Mouse (Mus musculus): Measurements from ENCODE around the gene Cfap97d1. TPM values are rescaled to one million over a fixed set of nuclear protein-coding genes. Genes with fewer than 3 reads are reported as not detected.
A peak's percentile ranks its signal among the peaks of the same experiment; 100 is the strongest.

Gene Cfap97d1
- polyA plus RNA-seq, 1 experiment from 2014 or later, result not detected

GRCm38 (mm10) chr11:102034887-102035286 is 50.8 kb downstream of the Cfap97d1 start:
- DNase-seq (ENCODE audit: low spot score), result no peak

DNA sequence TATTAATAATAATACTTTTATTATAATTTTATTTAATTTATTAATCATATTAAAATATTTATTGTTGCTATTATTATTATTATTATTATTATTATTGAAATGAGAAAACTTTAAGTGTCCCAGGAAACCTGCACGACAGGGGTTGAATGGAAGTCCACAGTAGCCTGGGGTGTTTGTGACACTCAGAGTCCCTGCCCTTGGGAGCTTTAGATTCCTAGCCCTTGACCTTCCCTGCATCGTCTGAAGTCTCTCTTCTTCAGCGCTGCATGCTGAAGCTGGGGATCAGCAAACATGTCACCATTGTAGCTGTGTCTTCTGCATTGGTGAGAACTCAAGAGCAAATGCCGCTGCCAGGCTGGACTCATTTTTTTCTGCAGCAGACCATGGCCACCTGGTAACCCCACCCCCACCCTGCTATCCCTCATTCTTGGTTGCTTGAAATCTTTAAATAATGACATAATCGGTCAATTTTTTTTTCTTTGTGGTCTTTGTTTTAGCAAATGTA is 51.4 kb downstream of the Cfap97d1 start:
- no peak for DNase-seq (ENCODE audit: low spot score)

GRCm38 (mm10) chr11:102036336-102036735 is 52.3 kb downstream of the Cfap97d1 start:
- DNase-seq (ENCODE audit: low spot score), result no peak

DNA sequence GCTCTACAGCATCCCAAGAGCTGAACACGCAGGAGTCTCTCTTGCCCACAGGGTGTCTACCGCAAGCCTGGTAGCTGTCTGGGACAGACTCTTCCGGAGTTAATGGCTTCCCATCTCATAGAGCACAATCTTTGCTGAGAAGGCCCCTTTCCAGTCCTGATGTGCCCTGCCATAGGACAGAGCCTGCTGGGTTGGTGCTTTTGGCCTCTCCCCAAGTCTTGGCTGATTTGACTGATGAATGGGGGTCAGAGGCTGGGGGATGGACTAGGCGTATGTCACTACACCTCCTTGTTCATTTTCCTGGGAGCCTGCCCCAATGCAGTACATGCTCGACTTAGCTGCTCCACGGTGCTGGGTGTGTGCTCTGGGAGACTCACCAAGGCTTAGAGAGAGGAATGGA is 53.7 kb downstream of the Cfap97d1 start:
- no peak for DNase-seq (ENCODE audit: low spot score)

DNA sequence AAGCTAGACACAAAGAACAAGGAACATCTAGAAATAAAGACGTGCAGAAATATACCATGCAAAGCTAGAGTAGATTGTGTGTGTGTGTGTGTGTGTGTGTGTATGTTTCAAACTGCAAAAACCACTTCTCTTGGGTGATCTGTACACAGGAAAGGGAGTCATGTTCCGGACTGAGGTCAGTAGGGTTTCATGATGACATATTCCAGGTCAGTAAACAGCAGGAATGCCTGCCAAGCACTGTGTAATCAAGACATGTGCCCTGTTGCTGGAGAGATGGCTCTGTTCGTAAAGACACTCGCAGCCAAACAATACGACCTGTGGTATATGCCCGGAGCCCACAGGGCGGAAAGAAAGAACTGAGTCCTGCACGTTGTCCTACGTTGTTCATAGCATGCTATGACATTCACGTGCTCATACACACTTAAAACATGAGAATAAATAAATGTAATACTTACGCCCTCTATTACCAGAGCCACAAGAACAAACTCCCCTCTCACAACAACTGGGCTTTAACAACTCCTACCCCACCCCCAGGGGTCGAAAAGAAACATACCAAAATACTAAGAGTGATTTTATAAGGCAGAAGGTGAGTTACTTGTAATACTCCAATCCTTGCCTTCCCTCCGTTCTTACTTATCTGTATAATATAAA is 55.5 kb downstream of the Cfap97d1 start:
- DNase-seq (ENCODE audit: low spot score), result no peak

DNA sequence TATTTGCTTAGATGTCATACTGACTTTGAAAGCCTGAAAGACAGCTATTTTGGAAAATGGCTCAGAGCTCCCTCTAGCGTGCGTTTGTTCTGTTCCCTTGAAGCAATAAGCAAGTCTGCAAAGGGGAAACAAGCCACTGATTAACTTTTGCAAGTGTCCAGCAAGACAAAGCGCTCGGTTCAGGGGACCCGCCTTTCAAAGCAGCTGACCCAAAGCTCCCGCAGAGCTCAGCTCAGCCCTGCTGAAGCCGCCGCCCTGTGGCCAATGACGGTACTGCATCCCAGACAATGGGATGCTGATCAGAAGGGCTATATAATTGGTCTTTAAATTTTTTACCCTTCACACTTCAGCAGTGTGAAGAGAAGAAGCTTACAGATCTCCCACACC is 56.1 kb downstream of the Cfap97d1 start:
- DNase-seq (ENCODE audit: low spot score), result peak; percentile 49

- DNase-seq (ENCODE audit: low spot score), result no peak
These were observed 56.6 kb downstream of the Cfap97d1 start for GRCm38 (mm10) chr11:102040646-102041045.

- no peak for DNase-seq (ENCODE audit: low spot score)
These were observed 57.4 kb downstream of the Cfap97d1 start, which contains the start of gene Cd300lg for GRCm38 (mm10) chr11:102041350-102041949. Gene Cd300lg, plus strand, starts transcription at chr11:102041509.

Other genes with a start within 250 kb of the Cfap97d1 start
- gene Etv4, start 198.9 kb upstream of the Cfap97d1 start, polyA plus RNA-seq (2015; fragmentation: Nextera tagmentation; extraction: Ambion mirVana), result 1.5 and 2.0 TPM in 2 replicates
- gene Meox1, start 89.9 kb upstream of the Cfap97d1 start, polyA plus RNA-seq (2015; fragmentation: Nextera tagmentation; extraction: Ambion mirVana), result 2.8 and 3.6 TPM in 2 replicates
- 0.08 and 0.66 TPM in 2 replicates for gene Sost, start 17.3 kb upstream of the Cfap97d1 start, polyA plus RNA-seq (2015; fragmentation: Nextera tagmentation; extraction: Ambion mirVana)
- gene Dusp3, start 2.7 kb downstream of the Cfap97d1 start, polyA plus RNA-seq (2015; fragmentation: Nextera tagmentation; extraction: Ambion mirVana), result 5.6 and 5.8 TPM in 2 replicates
- gene Mpp3, start 44.2 kb downstream of the Cfap97d1 start, polyA plus RNA-seq (2015; fragmentation: Nextera tagmentation; extraction: Ambion mirVana), result 0.34 and 0.41 TPM in 2 replicates
- 7.4 and 8.0 TPM in 2 replicates for gene Cd300lg, start 57.2 kb downstream of the Cfap97d1 start, polyA plus RNA-seq (2015; fragmentation: Nextera tagmentation; extraction: Ambion mirVana)
- gene Mpp2, start 104.2 kb downstream of the Cfap97d1 start, polyA plus RNA-seq (2015; fragmentation: Nextera tagmentation; extraction: Ambion mirVana), result 1.5 and 1.9 TPM in 2 replicates
- 3.7 and 4.4 TPM in 2 replicates for gene Ppy, start 117.0 kb downstream of the Cfap97d1 start, polyA plus RNA-seq (2015; fragmentation: Nextera tagmentation; extraction: Ambion mirVana)
- 10.9 and 12.2 TPM in 2 replicates for gene Pyy, start 123.6 kb downstream of the Cfap97d1 start, polyA plus RNA-seq (2015; fragmentation: Nextera tagmentation; extraction: Ambion mirVana)
- 0.18 TPM in 1 of 2 replicates, not detected in the other for gene Nags, start 161.2 kb downstream of the Cfap97d1 start, polyA plus RNA-seq (2015; fragmentation: Nextera tagmentation; extraction: Ambion mirVana)
- gene Tmem101, start 172.1 kb downstream of the Cfap97d1 start, polyA plus RNA-seq (2015; fragmentation: Nextera tagmentation; extraction: Ambion mirVana), result 14.5 and 16.9 TPM in 2 replicates
- 140 and 164 TPM in 2 replicates for gene Lsm12, start 201.0 kb downstream of the Cfap97d1 start, polyA plus RNA-seq (2015; fragmentation: Nextera tagmentation; extraction: Ambion mirVana)
- gene G6pc3, start 205.3 kb downstream of the Cfap97d1 start, polyA plus RNA-seq (2015; fragmentation: Nextera tagmentation; extraction: Ambion mirVana), result 16.1 and 16.2 TPM in 2 replicates
- 19.9 and 24.8 TPM in 2 replicates for gene Hdac5, start 245.9 kb downstream of the Cfap97d1 start, polyA plus RNA-seq (2015; fragmentation: Nextera tagmentation; extraction: Ambion mirVana)

Data from thymus, postnatal 0 days (tissue).